Mouse (Mus musculus) kidney, postnatal 0 days (tissue): Measurements from ENCODE around the gene Mtx1. TPM values are rescaled to one million over a fixed set of nuclear protein-coding genes. Genes with fewer than 3 reads are reported as not detected.

Source experiments
- ATAC-seq: fragments of 200-750 bp; cut with Nextera tagmentation; replicated peaks from 2 replicates; pipeline ENCODE4 v1.8.0; 2017; ENCODE audit warnings: low read depth, moderate number of reproducible peaks, moderate TSS enrichment, moderate library complexity; ENCODE audit not compliant: low FRiP score
- DNase-seq: peaks from one replicate; pipeline ENCODE4 v3.0.0-alpha.2; 2016; ENCODE audit warnings: low spot score
- H3K27ac ChIP-seq: fragments of 300-500 bp; sonication (generic); 2 replicates; pipeline ENCODE4 v1.5.1; 2014; ENCODE audit warnings: mild to moderate bottlenecking
- H3K27me3 ChIP-seq: fragments of 300-500 bp; sonication (generic); 2 replicates; pipeline ENCODE4 v1.6.1; 2014; ENCODE audit warnings: low read length, mixed read lengths; ENCODE audit not compliant: insufficient read depth
- H3K36me3 ChIP-seq: fragments of 300-500 bp; sonication (generic); 2 replicates; pipeline ENCODE4 v1.6.1; 2014; ENCODE audit warnings: low read length, mixed read lengths; ENCODE audit not compliant: insufficient read depth
- H3K4me1 ChIP-seq: fragments of 300-500 bp; sonication (generic); replicated peaks from 2 replicates; pipeline ENCODE4 v1.6.1; 2014; ENCODE audit warnings: antibody characterized with exemption, low read length, mixed read lengths; ENCODE audit not compliant: insufficient read depth
- H3K4me2 ChIP-seq: fragments of 300-500 bp; sonication (generic); 2 replicates; pipeline ENCODE4 v1.6.1; 2014; ENCODE audit warnings: mild to moderate bottlenecking, low read length, moderate library complexity, mixed read lengths
- H3K4me3 ChIP-seq: fragments of 300-500 bp; sonication (generic); replicated peaks from 2 replicates; pipeline ENCODE4 v1.5.1; 2014; ENCODE audit warnings: low read depth, low read length
- H3K9ac ChIP-seq: fragments of 300-500 bp; sonication (generic); 2 replicates; pipeline ENCODE4 v1.6.1; 2014; ENCODE audit warnings: low read depth, low read length
- H3K9me3 ChIP-seq: fragments of 300-500 bp; sonication (generic); replicated peaks from 2 replicates; pipeline ENCODE4 v1.6.1; 2016; ENCODE audit warnings: low read length, inconsistent platforms, mixed read lengths
- CTCF ChIP-seq: IDR thresholded peaks from 2 replicates; pipeline ENCODE4 v1.5.1; 2016; ENCODE audit warnings: antibody characterized with exemption, low read depth, mild to moderate bottlenecking, moderate library complexity
- WGBS: fragments of 180-500 bp; shearing (Covaris S2); extraction: QIAGEN DNeasy Blood & Tissue Kit; methylation state at CpG from one replicate; pipeline ENCODE4 v1.1.7; 2014; 5-methylcytosine and 5-hydroxymethylcytosine counted together
- microRNA counts: library from miRNA; unstranded; fragments of <30 nt; microRNA quantifications from one replicate; lab custom pipeline; 2015
- microRNA-seq: library from miRNA; unstranded; fragments of <30 nt; microRNA quantifications from one replicate; pipeline ENCODE4, GENCODE M21; 2016
- polyA plus RNA-seq: library from polyadenylated mRNA; unstranded; fragments of >200 nt; fragmentation: Nextera tagmentation; extraction: Ambion mirVana; gene quantifications from 2 replicates; pipeline ENCODE4 v1.2.1, GENCODE M21; 2015

Gene Mtx1
- polyA plus RNA-seq, 1 experiment from 2014 or later, result 200 TPM

- ATAC-seq (peak; percentile 70), DNase-seq (peak; percentile 76)
- Histone ChIP-seq H3K4me3 (peak within 1 kb of the TSS; percentile 53), H3K36me3 (no peaks in the 10 kb centered on the region), H3K4me1 (peaks cover 11% of the 10 kb centered on the region; the same call in 1 of the 2 replicates), H3K27ac (no peak within 1 kb of the TSS), H3K9me3 (no peaks in the 10 kb centered on the region), H3K27me3 (no peaks in the 10 kb centered on the region), H3K9ac (peak within 1 kb of the TSS; percentile 50), H3K4me2 (peak within 1 kb of the TSS; percentile 99)
- WGBS, result under 1% methylated on average over 65 of the region's 66 CpGs
- TF ChIP-seq CTCF, result peak; percentile 72
Observed at GRCm38 (mm10) chr3:89159616-89160344, 67.1 kb downstream of the Mtx1 start, which contains the start of gene Hcn3. Gene Hcn3, minus strand, starts transcription at chr3:89160196.

GRCm38 (mm10) chr3:89159211-89159610, 67.7 kb downstream of the Mtx1 start:
- 3% methylated on average over 13 of the region's 13 CpGs for WGBS

More at GRCm38 (mm10) chr3:89159211-89159610, 67.7 kb downstream of the Mtx1 start:
- Histone ChIP-seq H3K27ac (no peak overlapping the region), H3K27me3 (no peaks in the 10 kb centered on the region), H3K4me1 (peaks cover 11% of the 10 kb centered on the region; the same call in 1 of the 2 replicates), H3K4me2 (peak overlapping the region; percentile 99), H3K36me3 (no peaks in the 10 kb centered on the region), H3K9me3 (no peaks in the 10 kb centered on the region), H3K9ac (no peak overlapping the region), H3K4me3 (peak overlapping the region; percentile 53; the same call in 1 of the 2 replicates)
- no peak for TF ChIP-seq CTCF
- ATAC-seq (no peak), DNase-seq (peak; percentile 73)

MicroRNAs encoded within 50 kb of the gene (microRNA counts, 519-probe panel; counts per million panel counts)
- microRNA mmu-miR-92b (lab: Ali Mortazavi, UCI), result 330 counts per million, percentile 68 among the panel's probes with 10 or more counts

Small RNA genes lying within 50 kb of the gene (microRNA-seq; reads per million reads assigned to microRNA genes)
- gene Mir92b, result 103 reads per million, percentile 51 among the genes with 10 or more reads in this experiment

Other genes with a start within 250 kb of the Mtx1 start
- gene Rusc1, start 133.8 kb downstream of the Mtx1 start, polyA plus RNA-seq, result 19.8 TPM in 2 replicates
- gene Gm43738, start 126.0 kb downstream of the Mtx1 start, polyA plus RNA-seq, result not detected in 2 replicates
- 138 and 150 TPM in 2 replicates for gene Fdps, start 125.1 kb downstream of the Mtx1 start, polyA plus RNA-seq
- 3.7 and 6.8 TPM in 2 replicates for gene Pklr, start 90.9 kb downstream of the Mtx1 start, polyA plus RNA-seq
- gene Hcn3, start 66.9 kb downstream of the Mtx1 start, polyA plus RNA-seq, result 0.71 and 0.91 TPM in 2 replicates
- 16.9 and 18.8 TPM in 2 replicates for gene Clk2, start 62.3 kb downstream of the Mtx1 start, polyA plus RNA-seq
- gene Scamp3, start 49.6 kb downstream of the Mtx1 start, polyA plus RNA-seq, result 107 and 115 TPM in 2 replicates
- 23.5 and 24.1 TPM in 2 replicates for gene Fam189b, start 43.9 kb downstream of the Mtx1 start, polyA plus RNA-seq
- gene Gba, start 24.2 kb downstream of the Mtx1 start, polyA plus RNA-seq, result 53.6 and 56.0 TPM in 2 replicates
- 10.4 and 12.1 TPM in 2 replicates for gene Thbs3, start 11.9 kb downstream of the Mtx1 start, polyA plus RNA-seq
- gene Muc1, start 2.0 kb upstream of the Mtx1 start, polyA plus RNA-seq, result 42.8 and 49.5 TPM in 2 replicates
- 328 and 371 TPM in 2 replicates for gene Krtcap2, start 18.9 kb upstream of the Mtx1 start, polyA plus RNA-seq
- gene Trim46, start 19.2 kb upstream of the Mtx1 start, polyA plus RNA-seq, result 2.7 and 3.7 TPM in 2 replicates
- gene Dpm3, start 32.3 kb upstream of the Mtx1 start, polyA plus RNA-seq, result 148 and 182 TPM in 2 replicates
- 75.8 and 82.2 TPM in 2 replicates for gene Slc50a1, start 43.5 kb upstream of the Mtx1 start, polyA plus RNA-seq
- gene Efna1, start 54.1 kb upstream of the Mtx1 start, polyA plus RNA-seq, result 79.5 and 83.5 TPM in 2 replicates
- 4.2 and 6.1 TPM in 2 replicates for gene Efna3, start 95.9 kb upstream of the Mtx1 start, polyA plus RNA-seq
- 24.4 and 25.4 TPM in 2 replicates for gene Efna4, start 110.9 kb upstream of the Mtx1 start, polyA plus RNA-seq
- 85.4 and 90.7 TPM in 2 replicates for gene Adam15, start 122.9 kb upstream of the Mtx1 start, polyA plus RNA-seq
- gene Dcst2, start 134.9 kb upstream of the Mtx1 start, polyA plus RNA-seq, result 0.57 and 0.62 TPM in 2 replicates
- 6.2 TPM in 2 replicates for gene Dcst1, start 138.2 kb upstream of the Mtx1 start, polyA plus RNA-seq
- gene Zbtb7b, start 167.7 kb upstream of the Mtx1 start, polyA plus RNA-seq, result 4.3 TPM in 2 replicates
- gene Lenep, start 175.7 kb upstream of the Mtx1 start, polyA plus RNA-seq, result 0.16 TPM in 1 of 2 replicates, not detected in the other
- gene Flad1, start 184.8 kb upstream of the Mtx1 start, polyA plus RNA-seq, result 28.8 and 29.8 TPM in 2 replicates
- gene Cks1b, start 191.3 kb upstream of the Mtx1 start, polyA plus RNA-seq, result 315 and 326 TPM in 2 replicates
- 72.0 and 73.2 TPM in 2 replicates for gene Shc1, start 191.4 kb upstream of the Mtx1 start, polyA plus RNA-seq
- gene Pygo2, start 203.1 kb upstream of the Mtx1 start, polyA plus RNA-seq, result 29.2 and 30.3 TPM in 2 replicates
- 65.2 and 67.1 TPM in 2 replicates for gene Pbxip1, start 209.6 kb upstream of the Mtx1 start, polyA plus RNA-seq
- 52.7 and 54.5 TPM in 2 replicates for gene Pmvk, start 227.5 kb upstream of the Mtx1 start, polyA plus RNA-seq